Mouse (Mus musculus) megakaryocyte, embryonic 14.5 days (primary cell): ENCODE results near the gene Akap4.

Experiments used
- FLI1 ChIP-seq: IDR thresholded peaks from 2 replicates; pipeline ENCODE4 v1.6.1; 2012; ENCODE audit warnings: low read length, inconsistent platforms, mixed read lengths
- GATA1 ChIP-seq: IDR thresholded peaks from 3 replicates; pipeline ENCODE4 v1.6.1; 2012; ENCODE audit warnings: mixed read lengths, low read length, inconsistent platforms, borderline replicate concordance

- no peak for TF ChIP-seq GATA1
- no peak for TF ChIP-seq FLI1
Observed at GRCm38 (mm10) chrX:7102280-7102679, 35.0 kb downstream of the Akap4 start.
